Mouse (Mus musculus) intestine, embryonic 15.5 days (tissue): Measurements from ENCODE around the gene Gm10065. TPM values are rescaled to one million over a fixed set of nuclear protein-coding genes. Genes with fewer than 3 reads are reported as not detected.
"Not testable (repeated sequence)": the region's sequence is repeated elsewhere in the genome, so short reads cannot be mapped to it uniquely, and the experiment has no call there.

Experiments
- ATAC-seq: fragments of 200-750 bp; cut with Nextera tagmentation; 2 replicates; pipeline ENCODE4 v1.8.0; 2017; ENCODE audit warnings: moderate TSS enrichment, moderate library complexity
- H3K27ac ChIP-seq: fragments of 300-500 bp; sonication (generic); 2 replicates; pipeline ENCODE4 v1.5.1; 2015; ENCODE audit warnings: mild to moderate bottlenecking, inconsistent platforms
- H3K27me3 ChIP-seq: fragments of 300-500 bp; sonication (generic); replicated peaks from 2 replicates; pipeline ENCODE4 v1.6.1; 2015; ENCODE audit warnings: inconsistent platforms
- H3K36me3 ChIP-seq: fragments of 300-500 bp; sonication (generic); 2 replicates; pipeline ENCODE4 v1.6.1; 2015; ENCODE audit warnings: inconsistent platforms
- H3K4me1 ChIP-seq: fragments of 300-500 bp; sonication (generic); replicated peaks from 2 replicates; pipeline ENCODE4 v1.6.1; 2015; ENCODE audit warnings: inconsistent platforms
- H3K4me2 ChIP-seq: fragments of 300-500 bp; sonication (generic); replicated peaks from 2 replicates; pipeline ENCODE4 v1.6.1; 2015; ENCODE audit warnings: mild to moderate bottlenecking, inconsistent platforms
- H3K4me3 ChIP-seq: fragments of 300-500 bp; sonication (generic); replicated peaks from 2 replicates; pipeline ENCODE4 v1.5.1; 2015; ENCODE audit warnings: inconsistent platforms
- H3K9ac ChIP-seq: fragments of 300-500 bp; sonication (generic); 2 replicates; pipeline ENCODE4 v1.6.1; 2015; ENCODE audit warnings: inconsistent platforms
- H3K9me3 ChIP-seq: fragments of 300-500 bp; sonication (generic); 2 replicates; pipeline ENCODE4 v1.6.1; 2016; ENCODE audit warnings: inconsistent platforms
- WGBS: fragments of 180-500 bp; shearing (Covaris S2); methylation state at CpG from one replicate; pipeline ENCODE4 v1.1.7; 2015; 5-methylcytosine and 5-hydroxymethylcytosine counted together
- polyA plus RNA-seq: library from polyadenylated mRNA; unstranded; fragments of >200 nt; fragmentation: Nextera tagmentation; extraction: Ambion mirVana; gene quantifications from 2 replicates; pipeline ENCODE4 v1.2.1, GENCODE M21; 2015

Gm10065 gene
- not detected in 2 replicates for polyA plus RNA-seq

GRCm38 (mm10) chr13:21478759-21479670, at the start of gene Gm10065, which contains the start of gene Zkscan4:
Gene Gm10065 (minus strand): TSS chr13:21479441.
Gene Zkscan4 (plus strand): TSS chr13:21478907.
- H3K4me1 ChIP-seq, H3K9me3 ChIP-seq, H3K27me3 ChIP-seq, H3K36me3 ChIP-seq: not testable (repeated sequence)
- peak; percentile 89 for ATAC-seq
- Histone ChIP-seq H3K4me3 (peak within 1 kb of the TSS; percentile 57), H3K4me2 (peak within 1 kb of the TSS; percentile 74), H3K27ac (peak within 1 kb of the TSS; percentile 79), H3K9ac (peak within 1 kb of the TSS; percentile 66)
- WGBS: 3% methylated on average over 25 of the region's 31 CpGs

GRCm38 (mm10) chr13:21506221-21506649, 27.0 kb upstream of the Gm10065 start:
- Histone ChIP-seq H3K4me2 (peak overlapping the region; percentile 61), H3K27ac (peak overlapping the region; percentile 78), H3K9ac (peak overlapping the region; percentile 71), H3K27me3 (no peaks in the 10 kb centered on the region), H3K4me3 (peak overlapping the region; percentile 68), H3K4me1 (no peaks in the 10 kb centered on the region), H3K9me3 (no peaks in the 10 kb centered on the region), H3K36me3 (no peaks in the 10 kb centered on the region)
- ATAC-seq: peak; percentile 100
- under 1% methylated on average over 21 of the region's 21 CpGs for WGBS

- H3K27ac ChIP-seq: no peak overlapping the region
- no peak overlapping the region for H3K9ac ChIP-seq
- H3K4me1 ChIP-seq: no peaks in the 10 kb centered on the region
- H3K4me3 ChIP-seq: no peak overlapping the region
- no peaks in the 10 kb centered on the region for H3K9me3 ChIP-seq
- WGBS: 85% methylated on average over 5 of the region's 5 CpGs
- H3K36me3 ChIP-seq: no peaks in the 10 kb centered on the region
- ATAC-seq: no peak
- H3K27me3 ChIP-seq: no peaks in the 10 kb centered on the region
- no peak overlapping the region for H3K4me2 ChIP-seq
Measured at GRCm38 (mm10) chr13:21502296-21502695, 23.1 kb upstream of the Gm10065 start.

DNA sequence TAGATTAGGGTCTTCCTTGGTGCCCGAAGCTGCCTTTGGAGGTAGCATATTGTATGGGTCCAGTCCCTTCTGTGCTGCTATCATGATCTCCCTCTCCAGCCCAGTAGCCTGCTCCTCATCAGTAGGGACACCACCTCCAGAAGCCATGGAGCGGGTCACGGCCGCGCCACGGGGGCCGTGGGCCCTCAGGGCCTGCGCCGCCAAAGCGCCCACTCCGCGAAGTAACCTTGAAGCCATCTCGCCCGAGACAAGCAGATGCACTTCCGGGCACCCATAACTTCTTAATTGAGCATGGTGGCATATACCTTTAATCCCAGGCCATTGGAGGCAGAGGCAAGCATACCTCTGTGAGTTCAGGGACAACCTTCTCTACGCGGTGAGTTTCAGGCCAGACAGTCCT, 21.9 kb upstream of the Gm10065 start, which contains the start of gene Gm11273:
TSS of gene Gm11273 (minus strand) at position 237 of the 400 bp plus-strand sequence.
- not testable (repeated sequence) for H3K4me3 ChIP-seq, H3K9ac ChIP-seq, H3K4me1 ChIP-seq, ATAC-seq, H3K27me3 ChIP-seq, H3K27ac ChIP-seq, H3K4me2 ChIP-seq, H3K9me3 ChIP-seq, H3K36me3 ChIP-seq
- WGBS: 92% methylated on average over 17 of the region's 17 CpGs

GRCm38 (mm10) chr13:21495080-21495479, 15.8 kb upstream of the Gm10065 start, which contains the start of gene AK157302:
Gene AK157302 (plus strand): TSS chr13:21495223.
- Histone ChIP-seq H3K4me3 (no peak within 1 kb of the TSS), H3K9me3 (no peaks in the 10 kb centered on the region), H3K36me3 (no peaks in the 10 kb centered on the region), H3K4me2 (no peak within 1 kb of the TSS), H3K27ac (no peak within 1 kb of the TSS), H3K27me3 (no peaks in the 10 kb centered on the region), H3K9ac (no peak within 1 kb of the TSS), H3K4me1 (no peaks in the 10 kb centered on the region)
- ATAC-seq: no peak
- WGBS: 94% methylated on average over 21 of the region's 21 CpGs

DNA sequence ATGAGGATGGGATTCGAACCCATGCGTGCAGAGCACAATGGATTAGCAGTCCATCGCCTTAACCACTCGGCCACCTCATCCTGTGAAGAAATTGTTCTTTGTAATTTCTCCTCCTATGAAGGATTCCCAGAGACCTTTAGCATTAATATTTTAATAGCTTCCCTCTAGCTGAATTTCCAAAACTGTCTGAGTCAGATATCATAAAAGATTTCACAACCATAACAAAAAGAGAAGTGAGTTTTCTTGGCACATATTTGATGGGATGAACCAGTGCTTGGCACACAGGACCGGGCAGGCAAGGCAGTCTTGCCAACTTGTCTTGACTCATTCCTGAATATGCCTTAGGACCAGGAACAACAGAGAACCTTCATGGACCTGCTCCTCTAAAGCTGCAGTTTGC, 13.6 kb upstream of the Gm10065 start:
- no peak for ATAC-seq
- no peaks in the 10 kb centered on the region for H3K27me3 ChIP-seq
- H3K4me3 ChIP-seq: no peak overlapping the region
- 97% methylated on average over 5 of the region's 5 CpGs for WGBS
- H3K9ac ChIP-seq: no peak overlapping the region
- no peak overlapping the region for H3K4me2 ChIP-seq
- H3K27ac ChIP-seq: no peak overlapping the region
- no peaks in the 10 kb centered on the region for H3K9me3 ChIP-seq
- H3K4me1 ChIP-seq: no peaks in the 10 kb centered on the region
- no peaks in the 10 kb centered on the region for H3K36me3 ChIP-seq

GRCm38 (mm10) chr13:21486881-21487280, 7.6 kb upstream of the Gm10065 start:
- no peaks in the 10 kb centered on the region for H3K36me3 ChIP-seq
- no peaks in the 10 kb centered on the region for H3K4me1 ChIP-seq
- no peak for ATAC-seq
- H3K9ac ChIP-seq: no peak overlapping the region
- no peak overlapping the region for H3K27ac ChIP-seq
- H3K4me3 ChIP-seq: no peak overlapping the region
- no peaks in the 10 kb centered on the region for H3K9me3 ChIP-seq
- H3K27me3 ChIP-seq: no peaks in the 10 kb centered on the region
- no peak overlapping the region for H3K4me2 ChIP-seq
- WGBS: 92% methylated on average over 1 of the region's 1 CpGs

- H3K27ac ChIP-seq: no peak overlapping the region
- no peak for ATAC-seq
- no peak overlapping the region for H3K4me2 ChIP-seq
- no peaks in the 10 kb centered on the region for H3K27me3 ChIP-seq
- H3K9me3 ChIP-seq: no peaks in the 10 kb centered on the region
- H3K36me3 ChIP-seq: no peaks in the 10 kb centered on the region
- no peak overlapping the region for H3K4me3 ChIP-seq
- H3K4me1 ChIP-seq: no peaks in the 10 kb centered on the region
- WGBS: 44% methylated on average over 4 of the region's 4 CpGs
- H3K9ac ChIP-seq: no peak overlapping the region
Measured at GRCm38 (mm10) chr13:21472427-21472826, 6.8 kb downstream of the Gm10065 start.

GRCm38 (mm10) chr13:21469097-21469496, 10.1 kb downstream of the Gm10065 start:
- no peak overlapping the region for H3K4me3 ChIP-seq
- no peaks in the 10 kb centered on the region for H3K4me1 ChIP-seq
- H3K4me2 ChIP-seq: peak overlapping the region; percentile 95; the same call in 1 of the 2 replicates
- H3K9ac ChIP-seq: no peak overlapping the region
- no peaks in the 10 kb centered on the region for H3K9me3 ChIP-seq
- no peaks in the 10 kb centered on the region for H3K27me3 ChIP-seq
- no peak overlapping the region for H3K27ac ChIP-seq
- H3K36me3 ChIP-seq: no peaks in the 10 kb centered on the region
- no peak for ATAC-seq
- 32% methylated on average over 9 of the region's 9 CpGs for WGBS

DNA sequence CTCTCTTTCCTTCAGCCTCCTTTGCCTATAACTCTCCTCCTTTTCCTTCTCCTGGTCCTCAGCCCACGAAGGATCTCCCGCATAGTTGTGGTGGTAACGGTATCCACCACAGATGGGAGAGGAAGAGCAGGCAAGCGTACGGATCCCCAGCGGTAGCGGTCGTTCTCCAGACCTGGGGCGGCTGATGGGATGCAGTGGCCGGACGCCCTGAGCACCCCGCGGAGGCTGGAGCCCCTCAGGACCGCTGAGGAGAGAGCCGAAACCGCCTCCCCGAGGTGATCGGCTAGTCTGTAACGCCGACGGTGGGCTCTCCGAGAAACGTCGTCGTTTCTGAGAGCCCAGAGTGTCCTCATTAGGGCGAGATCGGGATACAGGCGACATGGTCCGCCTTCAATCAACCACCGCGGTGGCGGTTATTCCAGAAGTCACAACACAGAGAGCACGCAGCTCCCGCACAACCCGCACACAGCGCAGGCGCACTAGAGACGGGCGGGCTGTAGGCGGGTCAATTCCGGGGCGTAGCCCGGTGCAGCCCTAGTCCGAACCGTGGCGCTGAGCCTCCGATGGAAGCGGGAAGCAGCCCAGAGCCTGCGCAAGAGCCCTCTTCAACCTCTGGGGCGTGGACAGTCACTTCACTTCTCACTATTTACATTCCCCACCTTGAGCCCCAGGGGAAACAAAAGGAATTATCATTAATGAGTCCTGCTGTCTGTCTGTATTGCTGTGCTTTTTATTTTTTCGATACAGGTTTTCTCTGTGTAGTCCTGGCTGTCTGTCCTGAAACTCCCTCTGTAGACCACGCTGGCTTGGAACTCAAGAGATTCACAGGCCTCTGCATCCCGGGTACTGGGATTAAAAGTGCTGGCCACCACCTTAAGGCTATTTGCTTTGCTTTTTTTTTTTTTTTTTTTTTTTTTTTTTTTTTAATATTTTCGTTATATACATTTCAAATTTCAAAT, 10.9 kb downstream of the Gm10065 start, which contains the start of gene Nkapl:
TSS of gene Nkapl (minus strand) at position 449 of the 959 bp plus-strand sequence.
- WGBS: under 1% methylated on average over 54 of the region's 54 CpGs
- H3K27ac ChIP-seq: 0 out of 2 replicates have a peak within 1 kb of the TSS, but pooled peaks have one; percentile 32

GRCm38 (mm10) chr13:21467336-21467735, 11.9 kb downstream of the Gm10065 start:
- Histone ChIP-seq H3K9me3 (no peaks in the 10 kb centered on the region), H3K4me2 (no peak overlapping the region), H3K27ac (no peak overlapping the region), H3K27me3 (no peaks in the 10 kb centered on the region), H3K4me3 (no peak overlapping the region), H3K9ac (no peak overlapping the region), H3K36me3 (no peaks in the 10 kb centered on the region), H3K4me1 (no peaks in the 10 kb centered on the region)
- WGBS: 83% methylated on average over 10 of the region's 10 CpGs
- no peak for ATAC-seq

More for the DNA sequence above, 10.9 kb downstream of the Gm10065 start, which contains the start of gene Nkapl:
- Histone ChIP-seq H3K4me1 (no peaks in the 10 kb centered on the region), H3K27me3 (no peaks in the 10 kb centered on the region), H3K36me3 (no peaks in the 10 kb centered on the region), H3K9me3 (no peaks in the 10 kb centered on the region), H3K9ac (peak within 1 kb of the TSS; percentile 75), H3K4me2 (peak within 1 kb of the TSS; percentile 95), H3K4me3 (peak within 1 kb of the TSS; percentile 59)
- ATAC-seq: peak; percentile 100

- H3K9me3 ChIP-seq, H3K36me3 ChIP-seq, H3K27me3 ChIP-seq, H3K9ac ChIP-seq, ATAC-seq, H3K4me2 ChIP-seq, H3K27ac ChIP-seq, H3K4me3 ChIP-seq, H3K4me1 ChIP-seq: not testable (repeated sequence)
- WGBS: 54% methylated on average over 9 of the region's 9 CpGs
Measured at GRCm38 (mm10) chr13:21462516-21462915, 16.7 kb downstream of the Gm10065 start.
